Mouse (Mus musculus) gastrocnemius, adult 18-20 months (tissue): ENCODE results near the gene Defb28. TPM values are rescaled to one million over a fixed set of nuclear protein-coding genes. Genes with fewer than 3 reads are reported as not detected.

Experiments used
- DNase-seq: peaks from one replicate; pipeline ENCODE4 v3.0.0; 2021; ENCODE audit warnings: low spot score
- total RNA-seq, 2 experiments: library from RNA; stranded (reverse); gene quantifications; 2 replicates each; pipeline ENCODE4 v1.2.3; 2021

The Defb28 gene
- total RNA-seq, 2 experiments from 2014 or later, result not detected

GRCm38 (mm10) chr2:152556655-152557054, 38.6 kb downstream of the Defb28 start:
- no peak for DNase-seq

GRCm38 (mm10) chr2:152569038-152569437, 51.0 kb downstream of the Defb28 start, which contains the start of gene Gm17416:
TSS of gene Gm17416 (plus strand) at chr2:152569338.
- DNase-seq, result no peak

GRCm38 (mm10) chr2:152569881-152570280, 51.8 kb downstream of the Defb28 start:
- no peak for DNase-seq

- no peak for DNase-seq
Observed at GRCm38 (mm10) chr2:152570313-152570712, 52.3 kb downstream of the Defb28 start.

Other genes starting within 250 kb of the Defb28 start
- 10 to 100 TPM; 18.6 to 25.1 TPM for gene Tbc1d20, start 224.4 kb upstream of the Defb28 start, total RNA-seq
- 10 to 100 TPM; 24.6 to 26.6 TPM for gene Rbck1, start 185.6 kb upstream of the Defb28 start, total RNA-seq
- 1 to 10 TPM in 1 of 2 experiments, under 1 TPM in 1; 0.55 to 1.5 TPM for gene Trib3, start 174.2 kb upstream of the Defb28 start, total RNA-seq
- gene Nrsn2, start 141.6 kb upstream of the Defb28 start, total RNA-seq, result not detected
- gene Sox12, start 120.2 kb upstream of the Defb28 start, total RNA-seq, result under 1 TPM; 0.34 to 0.57 TPM
- gene Zcchc3, start 103.2 kb upstream of the Defb28 start, total RNA-seq, result under 1 TPM; 0.62 to 0.76 TPM
- gene 6820408C15Rik, start 102.7 kb upstream of the Defb28 start, total RNA-seq, result not detected
- not detected for gene Defb23, start 53.6 kb upstream of the Defb28 start, total RNA-seq
- not detected for gene Defb20, start 41.2 kb upstream of the Defb28 start, total RNA-seq
- not detected for gene Defb22, start 28.1 kb upstream of the Defb28 start, total RNA-seq
- gene Defb26, start 6.6 kb upstream of the Defb28 start, total RNA-seq, result not detected
- not detected for gene Defb29, start 21.8 kb downstream of the Defb28 start, total RNA-seq
- gene Gm17416, start 51.1 kb downstream of the Defb28 start, total RNA-seq, result not detected
- not detected for gene Defb21, start 54.5 kb downstream of the Defb28 start, total RNA-seq
- gene Defb19, start 62.1 kb downstream of the Defb28 start, total RNA-seq, result not detected
- not detected for gene Defb45, start 81.1 kb downstream of the Defb28 start, total RNA-seq
- gene Defb36, start 86.1 kb downstream of the Defb28 start, total RNA-seq, result not detected
- not detected for gene Defb25, start 104.8 kb downstream of the Defb28 start, total RNA-seq
- 1 to 10 TPM; 1.6 to 3.3 TPM for gene Rem1, start 108.7 kb downstream of the Defb28 start, total RNA-seq
- gene H13, start 151.2 kb downstream of the Defb28 start, total RNA-seq, result 10 to 100 TPM; 29.5 to 30.8 TPM
- 10 to 100 TPM; 11.3 to 12.7 TPM for gene Mcts2, start 168.8 kb downstream of the Defb28 start, total RNA-seq
- gene Id1, start 218.0 kb downstream of the Defb28 start, total RNA-seq, result 10 to 100 TPM; 16.0 to 28.5 TPM
- gene Cox4i2, start 235.9 kb downstream of the Defb28 start, total RNA-seq, result 1 to 10 TPM; 2.6 to 3.5 TPM